Mouse (Mus musculus) monocyte, adult 2 months (primary cell): ENCODE results near the gene Slc35d1.

Source experiments
- DNase-seq, 2 experiments: peaks; one replicate each; pipeline ENCODE4 v3.0.0; 2022; ENCODE audit warnings: low spot score in 2 of 2, low read depth in 1 of 2

The Slc35d1 gene

DNA sequence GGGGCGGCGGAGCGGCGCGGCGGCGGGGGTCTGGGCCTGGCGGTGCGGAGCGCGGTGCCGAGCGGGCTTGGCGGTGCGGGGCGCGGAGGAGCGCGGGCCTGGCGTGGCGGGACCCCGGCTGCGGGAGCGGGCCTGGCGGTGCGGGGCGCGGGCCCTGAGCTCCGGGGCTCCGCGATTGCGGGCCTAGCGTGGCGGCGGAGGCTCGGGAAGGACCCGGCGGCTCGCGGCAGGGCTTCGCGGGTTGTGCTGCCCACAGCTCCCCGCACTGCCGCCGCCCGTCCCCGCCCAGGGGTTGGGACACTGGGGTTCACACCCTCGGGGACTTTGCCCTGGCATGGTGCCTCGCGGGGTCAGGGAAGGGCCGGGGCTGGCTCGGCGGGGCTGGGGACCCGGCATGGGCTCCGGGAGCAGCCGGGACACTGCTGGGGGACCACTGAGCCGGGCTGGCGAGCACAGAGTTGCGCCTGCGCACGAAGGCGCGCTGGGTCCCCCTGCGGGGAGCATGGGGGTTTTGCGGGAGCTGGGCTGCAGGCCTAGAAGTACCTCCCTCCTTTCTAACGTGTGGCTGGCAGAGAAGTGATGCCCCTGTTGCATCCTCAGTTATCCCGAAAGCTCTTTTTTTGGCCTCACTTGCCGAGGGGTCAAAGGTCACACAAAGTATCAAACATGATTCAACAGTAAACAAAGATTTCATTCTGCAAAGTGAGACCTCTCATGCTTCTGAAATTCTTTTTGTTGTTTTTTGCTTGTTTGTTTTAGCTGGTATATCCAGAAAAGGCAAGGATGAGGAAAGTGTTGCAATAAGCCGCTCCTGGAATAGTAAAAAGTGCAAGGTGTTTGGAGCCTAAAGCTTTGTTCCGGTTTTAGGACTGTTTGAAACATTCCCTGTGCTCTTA, at the start of gene Slc35d1:
Gene Slc35d1, minus strand, starts transcription at position 240 of the 896 bp plus-strand sequence.
- DNase-seq, result peak; percentile 16 to 38

DNA sequence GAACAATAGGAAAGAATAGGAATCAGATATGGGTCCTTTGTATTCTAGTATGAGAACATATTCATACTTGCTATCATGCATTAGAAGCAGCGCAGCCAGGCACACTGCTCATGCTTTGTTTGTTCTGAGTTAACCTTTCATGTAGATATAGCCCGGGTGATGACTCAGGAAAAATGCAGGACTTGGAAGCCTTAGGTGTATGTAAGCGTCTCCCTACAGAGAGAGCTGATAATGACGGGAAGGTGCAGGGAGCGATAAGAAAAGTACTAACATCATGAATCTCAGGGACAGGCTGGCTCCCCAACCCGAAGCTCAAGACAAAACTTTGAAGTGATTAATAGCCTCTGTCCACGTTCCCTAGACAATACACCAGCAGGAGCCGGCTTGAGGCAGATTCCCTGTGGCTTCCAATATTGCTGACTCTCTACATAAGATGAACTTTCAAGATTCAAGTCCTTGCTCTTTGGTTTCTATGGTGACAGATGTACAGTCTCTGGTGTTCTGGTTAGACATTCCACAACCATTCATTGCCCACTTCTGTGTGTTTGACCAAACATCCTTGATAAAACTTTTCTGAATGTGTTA, 48.9 kb upstream of the Slc35d1 start:
- no peak for DNase-seq

DNA sequence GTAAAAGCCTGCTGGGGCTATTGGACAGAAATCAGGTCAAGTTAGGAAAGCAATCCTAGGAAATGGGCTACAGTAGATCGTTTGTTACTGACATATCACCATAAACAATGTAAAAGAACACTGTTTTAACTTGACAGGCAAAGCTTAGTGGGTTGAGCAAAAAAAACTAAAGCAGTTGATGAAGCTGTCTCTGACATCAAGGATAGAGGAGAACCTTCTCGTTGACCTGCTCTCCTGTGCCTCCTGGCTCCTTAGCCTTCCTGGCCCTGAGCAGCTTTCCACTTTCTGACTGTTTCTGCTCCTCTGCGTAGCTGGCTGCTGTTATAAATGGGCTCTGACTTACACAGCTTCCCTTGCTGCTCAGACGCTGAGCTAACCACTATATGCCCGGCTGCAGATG, 48.4 kb upstream of the Slc35d1 start:
- no peak for DNase-seq

DNA sequence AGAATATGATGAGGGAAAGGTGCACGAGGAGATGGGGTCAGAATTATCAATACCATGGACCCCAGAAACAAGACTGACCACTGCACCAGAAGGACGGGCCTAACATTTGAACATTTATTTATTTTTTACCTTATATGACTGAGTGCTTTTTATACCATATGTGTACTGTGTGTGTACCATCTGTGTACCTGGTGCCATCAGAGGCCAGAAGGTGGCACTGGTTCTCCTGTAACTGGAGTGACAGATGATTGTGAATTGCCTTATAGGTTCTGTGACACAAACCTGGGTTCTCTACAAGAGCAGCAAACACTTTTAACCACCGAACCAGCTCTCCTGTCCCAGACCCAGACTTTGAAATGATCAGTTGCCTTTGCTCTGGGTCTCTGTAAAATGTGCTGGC, 43.9 kb upstream of the Slc35d1 start:
- no peak for DNase-seq

DNA sequence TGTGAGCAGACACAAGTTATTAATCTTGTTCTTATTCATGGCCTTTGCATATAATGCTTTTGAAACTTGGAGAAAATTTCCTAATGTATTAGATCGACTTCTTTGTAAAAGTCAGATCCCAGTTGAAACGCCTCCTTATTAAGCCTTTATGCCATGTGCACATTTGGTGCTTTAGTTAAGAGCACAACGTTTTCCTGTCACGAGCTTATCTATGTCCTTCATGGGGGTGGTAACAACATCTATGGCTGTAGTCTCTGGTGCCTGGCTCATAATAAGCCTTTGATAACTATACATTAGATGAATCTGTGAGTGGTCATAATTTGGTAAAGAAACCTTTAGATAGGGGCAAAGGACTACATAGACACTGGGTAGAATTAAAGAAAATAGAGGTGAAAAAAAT, 38.9 kb upstream of the Slc35d1 start:
- DNase-seq, result no peak

DNA sequence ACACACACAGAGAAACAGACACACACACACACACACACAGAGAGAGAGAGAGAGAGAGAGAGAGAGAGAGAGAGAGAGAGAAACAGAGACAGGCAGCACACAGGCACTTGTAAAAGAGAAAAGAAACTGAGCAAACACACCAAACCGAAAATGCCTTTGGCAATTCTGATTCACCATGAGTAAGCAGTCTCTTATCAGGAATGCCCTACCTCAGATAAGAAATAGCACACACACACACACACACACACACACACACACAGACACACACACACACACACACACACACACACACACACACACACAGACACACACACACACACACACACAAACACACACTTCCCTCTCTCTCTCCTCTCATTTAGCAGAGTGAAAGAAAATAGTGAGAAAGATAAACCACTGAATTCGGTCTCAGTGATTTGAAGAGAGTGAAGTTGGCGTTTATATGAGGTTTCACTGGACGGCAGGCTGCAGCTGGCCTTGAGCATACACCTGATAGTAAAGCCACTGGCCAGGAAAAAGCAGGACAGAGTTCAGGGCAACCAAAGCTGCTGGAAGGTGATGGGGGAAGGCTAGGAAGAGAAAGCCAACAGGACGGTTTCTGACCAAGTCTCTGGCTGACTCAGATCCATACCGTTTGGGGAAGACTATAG, 34.6 kb upstream of the Slc35d1 start:
- DNase-seq, result no peak

DNA sequence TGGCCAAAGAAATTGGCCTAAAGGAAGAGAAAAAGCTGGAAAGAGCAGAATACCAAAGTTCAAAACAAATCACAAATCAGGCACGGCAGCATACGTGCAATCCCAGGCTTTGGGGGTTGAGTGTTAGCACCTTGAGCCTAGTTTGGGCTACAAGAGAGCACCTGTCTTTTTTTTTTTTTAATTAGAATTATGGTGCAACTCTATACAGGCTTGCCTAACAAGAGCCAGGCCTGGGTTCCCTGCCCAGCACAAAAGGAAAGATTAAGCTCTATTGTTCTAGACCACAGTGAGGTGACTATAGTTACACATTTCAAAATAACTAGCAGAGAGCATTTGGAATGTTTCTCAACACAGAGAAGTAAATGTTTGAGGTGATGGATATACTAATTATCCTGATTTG, 32.8 kb upstream of the Slc35d1 start:
- DNase-seq, result no peak

DNA sequence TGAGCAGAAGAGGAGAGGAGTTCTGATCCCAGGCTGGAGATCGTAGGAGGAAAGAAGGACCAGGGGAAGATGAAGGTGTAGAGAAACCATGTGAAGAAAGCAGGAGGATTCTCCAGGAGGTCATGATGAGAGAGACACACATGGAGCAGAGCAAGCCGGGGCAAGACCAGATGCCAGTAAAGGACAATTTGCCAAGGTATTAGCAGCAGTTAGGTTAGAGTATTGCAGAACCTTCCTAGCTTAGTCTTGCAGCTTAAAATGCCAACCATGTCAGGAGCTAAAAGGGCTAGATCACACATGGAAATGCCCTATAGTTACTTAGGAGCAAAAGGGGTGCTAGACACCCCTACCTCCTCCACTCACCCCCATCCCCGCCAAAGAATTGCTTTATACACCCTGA, 32.3 kb upstream of the Slc35d1 start:
- no peak for DNase-seq

DNA sequence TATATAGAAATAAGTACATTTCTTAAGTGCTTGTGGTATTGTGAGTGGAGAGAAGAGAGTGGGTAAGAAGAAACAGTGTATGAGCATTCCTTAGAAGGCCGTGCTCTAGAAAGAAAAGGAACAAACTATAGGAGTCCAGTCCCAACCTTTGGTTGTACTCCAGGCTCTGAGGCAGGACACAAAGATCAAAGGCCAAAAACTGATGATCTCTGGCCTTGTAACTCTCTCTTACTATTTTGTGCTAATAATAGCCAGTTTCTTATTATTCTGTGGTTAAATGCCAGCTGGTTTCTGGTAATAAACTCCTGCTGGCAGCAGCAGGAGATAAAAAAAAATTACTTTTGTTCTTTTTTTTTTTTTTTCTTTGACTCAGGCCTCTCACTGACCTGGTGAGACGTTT, 17.2 kb upstream of the Slc35d1 start:
- DNase-seq, result no peak

DNA sequence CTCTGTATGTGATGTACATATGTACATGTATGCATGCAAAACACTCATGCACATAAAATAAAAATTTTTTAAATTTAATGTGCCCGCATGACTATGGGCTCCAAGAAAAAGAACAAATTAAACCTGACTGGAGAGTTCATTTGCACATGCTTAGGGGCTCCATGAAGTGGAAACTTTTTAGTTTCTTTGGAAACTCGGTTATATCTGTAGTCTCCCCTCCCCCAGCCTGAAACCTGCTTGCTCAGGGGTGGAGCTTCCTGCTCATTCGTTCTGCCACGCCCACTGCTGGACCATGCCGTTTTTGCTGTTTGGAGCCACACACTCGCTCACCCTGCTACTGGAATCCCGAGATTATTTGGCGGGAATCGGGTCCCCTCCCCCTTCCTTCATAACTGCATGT, 7.9 kb upstream of the Slc35d1 start:
- DNase-seq, result no peak

DNA sequence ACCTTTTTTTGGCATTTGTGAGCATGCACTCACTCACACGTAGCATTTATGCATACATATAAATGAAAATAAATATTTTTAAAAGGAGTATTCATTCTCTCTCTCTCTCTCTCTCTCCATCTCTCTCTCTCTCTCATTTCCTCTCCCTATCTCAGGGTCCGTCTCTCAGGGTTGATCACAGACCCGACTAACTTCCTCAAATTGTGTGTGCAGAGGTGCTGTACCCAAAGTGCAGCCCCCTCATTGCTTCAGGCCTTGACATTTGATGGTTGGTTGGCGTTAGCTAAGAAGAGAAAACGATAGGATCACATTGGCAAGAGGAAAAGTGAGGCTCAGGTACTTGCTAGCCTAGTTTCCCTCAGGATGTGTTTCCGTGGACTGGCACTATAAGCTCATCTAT, 6.8 kb upstream of the Slc35d1 start:
- no peak for DNase-seq

DNA sequence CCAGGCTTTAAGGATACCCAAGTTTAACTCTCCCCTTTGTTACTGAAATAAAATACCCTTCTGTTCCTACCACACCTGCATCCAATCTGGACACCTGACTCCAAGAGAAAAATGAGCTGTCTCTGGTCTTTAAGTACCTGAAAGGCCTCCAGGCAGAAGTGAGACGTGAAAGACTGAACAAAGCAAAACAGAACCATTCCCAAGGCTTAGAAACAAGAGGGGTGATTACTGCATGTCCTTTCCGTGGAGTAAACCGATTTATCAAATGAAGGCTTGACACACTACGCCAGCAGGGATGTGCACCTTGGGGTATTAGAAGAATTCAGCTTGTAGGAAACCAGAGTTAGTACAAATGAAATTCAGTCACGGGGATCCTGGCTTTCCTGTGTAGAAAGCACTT, 4.0 kb upstream of the Slc35d1 start:
- no peak for DNase-seq

DNA sequence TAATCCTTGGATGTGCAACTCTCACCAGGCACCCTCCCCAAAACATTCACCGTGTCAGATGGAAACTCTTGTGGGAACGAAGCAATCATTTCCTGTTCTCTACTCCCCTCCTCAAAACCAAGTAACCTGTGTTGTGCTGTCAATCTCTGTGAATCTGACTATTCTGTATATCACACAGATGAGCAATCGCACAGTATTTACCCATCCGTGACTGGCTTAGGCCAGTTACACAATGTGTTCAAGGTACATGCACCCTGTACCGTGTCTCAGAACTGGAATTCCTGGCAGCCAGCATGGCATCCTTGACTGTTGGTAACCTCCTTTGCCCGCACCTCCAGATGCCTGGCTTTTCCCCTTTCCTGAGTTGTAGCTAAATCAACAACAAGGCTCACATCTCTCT, 1.1 kb upstream of the Slc35d1 start:
- DNase-seq, result no peak

DNA sequence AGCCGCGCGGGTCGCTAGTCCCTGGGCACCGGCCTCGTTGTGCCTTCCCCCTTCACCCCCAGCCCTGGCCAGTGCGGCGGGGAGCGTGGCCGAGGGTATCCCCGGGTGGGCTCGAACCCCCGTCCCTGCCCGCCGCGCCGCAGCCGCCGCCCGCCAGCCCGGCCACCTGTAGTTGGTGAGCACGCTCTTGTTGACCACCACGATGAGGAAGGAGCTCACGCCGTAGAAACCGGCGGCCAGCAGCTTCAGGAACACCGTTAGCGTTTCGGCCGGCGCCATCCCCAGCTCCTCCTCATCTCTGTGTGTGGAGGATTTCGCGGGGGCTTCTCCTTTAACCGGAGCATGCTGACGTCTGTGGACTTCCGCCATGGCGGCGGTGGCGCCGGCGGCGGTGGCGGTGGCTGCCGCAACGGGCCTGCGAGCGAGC, 453 bp downstream of the Slc35d1 start:
- peak in 1 of 2 experiments; percentile 46 for DNase-seq

DNA sequence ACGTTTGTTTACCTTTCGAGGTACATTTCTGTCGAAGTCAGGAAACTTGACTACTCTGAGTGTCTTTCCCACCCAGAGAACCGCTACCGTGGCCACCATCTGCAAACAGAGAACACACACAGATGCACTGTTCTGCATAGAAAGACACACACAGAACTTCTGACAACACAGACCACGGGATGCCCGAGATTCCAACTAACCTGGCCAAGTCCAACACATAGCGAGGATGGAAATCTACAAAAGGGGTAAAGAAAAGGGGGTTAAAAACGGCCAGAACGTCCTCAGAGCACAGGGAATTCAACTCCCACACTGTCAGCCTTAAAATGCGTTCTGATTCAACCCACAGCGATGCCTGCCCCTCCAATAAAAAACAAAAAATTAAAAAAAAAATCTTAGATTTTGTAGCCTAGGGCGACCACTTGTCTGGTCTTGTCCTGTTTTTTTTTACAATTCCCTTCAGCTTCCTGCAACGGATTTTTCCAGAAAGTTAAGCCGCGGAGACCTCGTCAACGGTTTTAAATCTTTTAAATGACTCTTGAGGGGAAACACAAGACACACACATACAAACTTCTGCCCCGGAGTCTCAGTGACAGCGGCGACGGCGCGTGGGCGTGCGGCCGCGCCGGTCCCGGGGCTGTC, 986 bp downstream of the Slc35d1 start:
- no peak for DNase-seq

DNA sequence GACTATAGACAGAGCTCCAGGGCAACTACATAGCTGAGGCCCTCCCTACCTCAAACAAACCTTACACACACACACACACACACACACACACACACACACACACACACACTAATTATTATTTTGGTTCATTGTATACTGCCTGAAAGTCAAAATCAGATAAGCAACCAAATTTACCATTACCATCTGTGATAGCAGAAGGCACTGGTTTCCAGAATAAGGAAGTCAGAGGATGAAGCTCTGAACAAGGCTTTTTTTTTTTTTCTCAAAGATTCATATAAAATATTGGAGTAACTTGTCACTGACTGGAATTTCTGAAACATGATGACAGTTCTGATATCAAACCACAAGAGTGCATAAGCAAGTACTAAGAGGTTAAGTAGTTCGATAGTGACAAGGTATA, 6.4 kb downstream of the Slc35d1 start:
- no peak for DNase-seq

DNA sequence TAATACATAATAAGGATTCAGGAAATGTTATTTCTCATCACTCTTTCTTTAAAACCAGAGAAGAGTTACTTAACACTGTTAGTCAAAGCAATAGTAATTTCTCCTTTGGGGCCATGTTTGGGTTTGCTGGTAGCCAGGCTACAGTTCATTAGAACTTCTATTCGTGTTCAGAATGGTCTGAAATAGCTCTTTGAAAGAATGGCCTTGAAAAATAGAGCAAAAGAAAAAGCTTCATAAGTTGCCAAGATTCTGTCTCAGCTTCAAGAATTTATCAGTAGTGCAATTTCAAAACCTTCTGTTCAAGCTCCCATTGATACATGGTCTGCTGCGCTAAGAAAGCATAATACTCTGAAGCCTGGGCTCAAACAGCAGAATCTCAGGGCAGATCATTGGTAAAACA, 11.3 kb downstream of the Slc35d1 start:
- DNase-seq, result no peak

DNA sequence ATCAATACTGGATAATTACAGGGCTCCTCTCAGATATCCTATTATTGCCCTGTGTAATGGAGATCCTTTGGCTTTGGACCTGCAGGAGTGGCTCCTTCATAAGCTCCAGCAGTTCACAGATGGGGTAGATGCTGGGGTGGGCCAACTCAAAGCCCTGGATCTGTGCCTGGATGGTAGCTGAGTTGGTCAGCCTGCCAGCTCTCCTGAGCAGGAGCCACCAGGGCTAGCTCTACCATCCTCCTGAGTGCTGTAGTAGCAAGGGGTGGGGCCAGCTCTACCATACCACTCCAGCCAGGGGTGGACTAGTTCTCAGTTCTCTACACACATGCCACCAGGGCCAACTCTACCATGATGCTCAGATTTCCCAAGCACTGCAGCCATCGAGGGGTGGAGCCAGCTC, 14.9 kb downstream of the Slc35d1 start:
- no peak for DNase-seq

DNA sequence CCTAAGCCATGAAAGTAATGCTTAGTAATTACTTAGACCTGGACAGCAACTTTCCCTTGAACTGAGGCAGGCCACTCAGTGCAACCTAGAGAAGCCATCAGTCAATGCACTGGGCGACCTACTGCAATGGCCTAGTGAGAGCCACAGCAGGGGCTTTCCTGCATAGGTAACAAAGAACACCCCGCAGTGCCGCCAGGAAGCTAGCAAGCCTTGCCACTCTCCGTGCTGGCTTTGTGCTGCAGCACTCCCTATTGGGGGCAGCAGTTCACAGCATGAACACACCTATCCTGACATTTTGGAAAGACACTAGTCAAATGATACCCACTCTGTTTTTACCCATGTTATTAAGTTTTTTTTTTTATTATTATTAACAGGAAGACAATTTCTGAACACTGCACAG, 15.9 kb downstream of the Slc35d1 start:
- no peak for DNase-seq

DNA sequence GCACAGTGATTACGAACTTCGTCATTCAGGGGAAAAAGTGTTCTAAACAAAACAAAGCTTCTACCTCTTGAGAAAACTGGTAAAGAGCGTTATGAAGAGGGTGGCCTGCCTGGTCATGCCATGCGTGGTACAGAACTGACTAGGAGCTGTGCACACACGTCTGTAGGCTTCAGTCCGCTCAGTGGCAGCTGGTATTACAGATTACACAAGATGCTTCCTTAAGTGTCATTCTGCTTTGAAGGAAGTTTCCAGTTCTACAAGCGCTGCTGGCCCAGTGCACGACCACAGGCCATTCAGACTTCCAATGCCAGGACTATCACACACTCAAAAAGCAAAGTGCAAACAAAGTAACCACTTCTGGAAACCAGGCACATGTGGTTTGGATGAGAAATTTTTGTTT, 17.6 kb downstream of the Slc35d1 start:
- DNase-seq, result no peak

DNA sequence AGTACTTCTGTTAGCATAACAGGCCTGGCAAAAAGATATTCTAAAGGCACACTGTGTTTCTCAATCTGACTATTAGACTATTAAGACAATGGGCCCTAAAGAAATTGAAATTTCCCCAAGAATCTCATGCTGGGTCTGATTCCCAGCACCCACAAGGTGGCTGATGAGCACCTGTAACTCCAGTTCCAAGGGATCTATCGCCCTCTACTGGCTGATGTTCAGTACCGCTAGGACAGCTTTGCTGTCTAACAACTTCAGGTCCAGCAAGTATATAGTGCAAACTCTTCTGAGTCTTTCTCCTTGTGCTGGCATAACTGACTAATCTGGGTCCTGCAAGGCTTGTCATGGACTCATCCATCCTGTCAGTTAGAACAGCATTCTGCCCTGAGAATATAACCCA, 22.5 kb downstream of the Slc35d1 start:
- DNase-seq, result no peak
